Mouse (Mus musculus) lung, postnatal 0 days (tissue): ENCODE measurements around the gene Casp2.

ENCODE experiments used
- CTCF ChIP-seq: IDR thresholded peaks from 2 replicates; pipeline ENCODE4 v1.5.1; 2016; ENCODE audit warnings: antibody characterized with exemption, mild to moderate bottlenecking
- EP300 ChIP-seq: IDR thresholded peaks from 2 replicates; pipeline ENCODE4 v1.6.1; 2016; ENCODE audit warnings: antibody characterized with exemption, mild to moderate bottlenecking, control low read depth

GRCm38 (mm10) chr6:42318293-42318692 is 53.5 kb downstream of the Casp2 start:
- TF ChIP-seq CTCF (no peak), EP300 (no peak)
